Mouse (Mus musculus): ENCODE data around the gene Gpc4.

DNA sequence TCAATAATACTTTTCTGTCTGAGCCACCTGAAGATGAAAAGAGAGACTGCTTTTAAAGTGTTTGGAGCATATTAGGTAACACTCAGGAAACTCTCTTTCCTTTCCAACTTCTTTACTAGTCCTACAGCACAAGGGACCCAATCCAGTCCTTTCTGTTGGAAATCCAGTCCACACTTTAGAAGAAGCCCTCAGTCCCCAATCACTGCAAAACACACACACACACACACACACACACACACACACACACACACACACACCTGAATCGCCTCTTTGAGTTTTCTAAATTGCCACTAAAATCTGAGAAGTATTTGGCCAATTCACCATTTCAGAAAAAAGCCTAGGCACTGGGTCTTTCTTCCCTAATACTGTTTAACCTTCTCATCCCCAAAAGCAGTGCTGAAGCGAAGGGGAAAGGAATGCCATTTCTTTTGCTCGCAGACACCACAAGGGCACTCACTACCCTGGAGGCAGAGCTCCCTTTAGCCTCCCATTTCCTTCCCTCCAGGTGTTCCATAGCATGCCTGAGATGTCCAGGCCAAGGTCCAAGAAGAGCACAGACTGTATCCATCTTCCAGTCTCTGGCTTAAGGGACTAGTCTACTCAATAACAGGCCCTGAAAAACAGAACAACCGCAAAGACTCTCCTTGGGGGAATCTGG is 28.4 kb upstream of the Gpc4 start:
- TF ChIP-seq EP300 (IDR thresholded peaks at IDR 0.05; ENCODE audit: low read depth) (no peak), CTCF (IDR thresholded peaks at IDR 0.05; ENCODE audit: low read depth) (no peak)

Measured in liver, postnatal 0 days (tissue).